Mouse (Mus musculus): ENCODE measurements around the gene Gm49380. TPM values are rescaled to one million over a fixed set of nuclear protein-coding genes. Genes with fewer than 3 reads are reported as not detected.

Gene Gm49380
- polyA plus RNA-seq, 1 experiment from 2014 or later = 0.11 TPM

- whole genome bisulfite sequencing = 95% methylated on average over 5 of the region's 5 CpGs
- H3K4me2 ChIP-seq (ENCODE audit: low read length) = no peak overlapping the region
- no peaks in the 10 kb centered on the region for H3K9me3 ChIP-seq (replicated peaks; ENCODE audit: control insufficient read depth, low read length)
- no peaks in the 10 kb centered on the region for H3K36me3 ChIP-seq (ENCODE audit: control insufficient read depth, insufficient read depth, low read length)
- DNase-seq (ENCODE audit: low spot score) = no peak
- no peak overlapping the region for H3K9ac ChIP-seq (ENCODE audit: low read length)
- H3K27me3 ChIP-seq (replicated peaks; ENCODE audit: control insufficient read depth, insufficient read depth, low read length) = no peaks in the 10 kb centered on the region
- H3K27ac ChIP-seq (ENCODE audit: low read depth, low read length) = no peak overlapping the region
- no peak overlapping the region for H3K4me3 ChIP-seq (ENCODE audit: low read depth, low read length)
- no peaks in the 10 kb centered on the region for H3K4me1 ChIP-seq (ENCODE audit: control insufficient read depth, insufficient read depth, low read length)
- ATAC-seq = no peak
Observed at GRCm38 (mm10) chr9:44033317-44033716, 80.0 kb downstream of the Gm49380 start.

GRCm38 (mm10) chr9:44031946-44032345, 81.4 kb downstream of the Gm49380 start:
- H3K9me3 ChIP-seq (replicated peaks; ENCODE audit: control insufficient read depth, low read length) = no peaks in the 10 kb centered on the region
- H3K4me3 ChIP-seq (ENCODE audit: low read depth, low read length) = no peak overlapping the region
- H3K36me3 ChIP-seq (ENCODE audit: control insufficient read depth, insufficient read depth, low read length) = no peaks in the 10 kb centered on the region
- WGBS = 85% methylated on average over 4 of the region's 4 CpGs
- no peak overlapping the region for H3K9ac ChIP-seq (ENCODE audit: low read length)
- no peak for DNase-seq (ENCODE audit: low spot score)
- H3K4me1 ChIP-seq (ENCODE audit: control insufficient read depth, insufficient read depth, low read length) = no peaks in the 10 kb centered on the region
- no peak for ATAC-seq
- H3K4me2 ChIP-seq (ENCODE audit: low read length) = no peak overlapping the region
- no peaks in the 10 kb centered on the region for H3K27me3 ChIP-seq (replicated peaks; ENCODE audit: control insufficient read depth, insufficient read depth, low read length)
- no peak overlapping the region for H3K27ac ChIP-seq (ENCODE audit: low read depth, low read length)

GRCm38 (mm10) chr9:44031079-44031478, 82.2 kb downstream of the Gm49380 start:
- Histone ChIP-seq H3K4me1 (ENCODE audit: control insufficient read depth, insufficient read depth, low read length) (no peaks in the 10 kb centered on the region), H3K9me3 (replicated peaks; ENCODE audit: control insufficient read depth, low read length) (no peaks in the 10 kb centered on the region), H3K27me3 (replicated peaks; ENCODE audit: control insufficient read depth, insufficient read depth, low read length) (no peaks in the 10 kb centered on the region), H3K36me3 (ENCODE audit: control insufficient read depth, insufficient read depth, low read length) (no peaks in the 10 kb centered on the region), H3K27ac (ENCODE audit: low read depth, low read length) (no peak overlapping the region), H3K4me2 (ENCODE audit: low read length) (no peak overlapping the region), H3K4me3 (ENCODE audit: low read depth, low read length) (no peak overlapping the region), H3K9ac (ENCODE audit: low read length) (no peak overlapping the region)
- ATAC-seq (no peak), DNase-seq (ENCODE audit: low spot score) (no peak)
- 89% methylated on average over 5 of the region's 5 CpGs for WGBS

GRCm38 (mm10) chr9:44030646-44031045, 82.7 kb downstream of the Gm49380 start:
- ATAC-seq (no peak), DNase-seq (ENCODE audit: low spot score) (no peak)
- Histone ChIP-seq H3K27ac (ENCODE audit: low read depth, low read length) (no peak overlapping the region), H3K4me3 (ENCODE audit: low read depth, low read length) (no peak overlapping the region), H3K9me3 (replicated peaks; ENCODE audit: control insufficient read depth, low read length) (no peaks in the 10 kb centered on the region), H3K36me3 (ENCODE audit: control insufficient read depth, insufficient read depth, low read length) (no peaks in the 10 kb centered on the region), H3K4me1 (ENCODE audit: control insufficient read depth, insufficient read depth, low read length) (no peaks in the 10 kb centered on the region), H3K27me3 (replicated peaks; ENCODE audit: control insufficient read depth, insufficient read depth, low read length) (no peaks in the 10 kb centered on the region), H3K4me2 (ENCODE audit: low read length) (no peak overlapping the region), H3K9ac (ENCODE audit: low read length) (no peak overlapping the region)
- 95% methylated on average over 4 of the region's 4 CpGs for WGBS

- ATAC-seq (no peak), DNase-seq (ENCODE audit: low spot score) (no peak)
Observed at GRCm38 (mm10) chr9:44029580-44030236, 83.6 kb downstream of the Gm49380 start.

GRCm38 (mm10) chr9:44024096-44024495, 89.2 kb downstream of the Gm49380 start:
- Histone ChIP-seq H3K36me3 (ENCODE audit: control insufficient read depth, insufficient read depth, low read length) (no peaks in the 10 kb centered on the region), H3K9ac (ENCODE audit: low read length) (no peak overlapping the region), H3K4me3 (ENCODE audit: low read depth, low read length) (no peak overlapping the region), H3K4me2 (ENCODE audit: low read length) (no peak overlapping the region), H3K4me1 (ENCODE audit: control insufficient read depth, insufficient read depth, low read length) (no peaks in the 10 kb centered on the region), H3K27ac (ENCODE audit: low read depth, low read length) (no peak overlapping the region), H3K27me3 (replicated peaks; ENCODE audit: control insufficient read depth, insufficient read depth, low read length) (no peaks in the 10 kb centered on the region), H3K9me3 (replicated peaks; ENCODE audit: control insufficient read depth, low read length) (no peaks in the 10 kb centered on the region)
- no peak for DNase-seq (ENCODE audit: low spot score)
- 71% methylated on average over 3 of the region's 3 CpGs for WGBS
- no peak for ATAC-seq

More at GRCm38 (mm10) chr9:44029580-44030236, 83.6 kb downstream of the Gm49380 start:
- no peaks in the 10 kb centered on the region for H3K4me1 ChIP-seq (ENCODE audit: control insufficient read depth, insufficient read depth, low read length)
- H3K9me3 ChIP-seq (replicated peaks; ENCODE audit: control insufficient read depth, low read length) = no peaks in the 10 kb centered on the region
- no peaks in the 10 kb centered on the region for H3K36me3 ChIP-seq (ENCODE audit: control insufficient read depth, insufficient read depth, low read length)
- no peaks in the 10 kb centered on the region for H3K27me3 ChIP-seq (replicated peaks; ENCODE audit: control insufficient read depth, insufficient read depth, low read length)
- 69% methylated on average over 5 of the region's 5 CpGs for WGBS
- no peak overlapping the region for H3K27ac ChIP-seq (ENCODE audit: low read depth, low read length)
- no peak overlapping the region for H3K4me3 ChIP-seq (ENCODE audit: low read depth, low read length)
- no peak overlapping the region for H3K4me2 ChIP-seq (ENCODE audit: low read length)
- no peak overlapping the region for H3K9ac ChIP-seq (ENCODE audit: low read length)

- Histone ChIP-seq H3K27me3 (replicated peaks; ENCODE audit: control insufficient read depth, insufficient read depth, low read length) (no peaks in the 10 kb centered on the region), H3K4me1 (ENCODE audit: control insufficient read depth, insufficient read depth, low read length) (no peaks in the 10 kb centered on the region), H3K4me3 (ENCODE audit: low read depth, low read length) (no peak overlapping the region), H3K4me2 (ENCODE audit: low read length) (no peak overlapping the region), H3K9me3 (replicated peaks; ENCODE audit: control insufficient read depth, low read length) (no peaks in the 10 kb centered on the region), H3K27ac (ENCODE audit: low read depth, low read length) (no peak overlapping the region), H3K36me3 (ENCODE audit: control insufficient read depth, insufficient read depth, low read length) (no peaks in the 10 kb centered on the region), H3K9ac (ENCODE audit: low read length) (no peak overlapping the region)
- no peak for ATAC-seq
- DNase-seq (ENCODE audit: low spot score) = no peak
- WGBS = 78% methylated on average over 8 of the region's 8 CpGs
Observed at GRCm38 (mm10) chr9:44022100-44022847, 91.0 kb downstream of the Gm49380 start.

GRCm38 (mm10) chr9:44020001-44020400, 93.3 kb downstream of the Gm49380 start:
- Histone ChIP-seq H3K4me2 (ENCODE audit: low read length) (no peak overlapping the region), H3K36me3 (ENCODE audit: control insufficient read depth, insufficient read depth, low read length) (no peaks in the 10 kb centered on the region), H3K4me3 (ENCODE audit: low read depth, low read length) (no peak overlapping the region), H3K4me1 (ENCODE audit: control insufficient read depth, insufficient read depth, low read length) (no peaks in the 10 kb centered on the region), H3K27ac (ENCODE audit: low read depth, low read length) (no peak overlapping the region), H3K27me3 (replicated peaks; ENCODE audit: control insufficient read depth, insufficient read depth, low read length) (no peaks in the 10 kb centered on the region), H3K9me3 (replicated peaks; ENCODE audit: control insufficient read depth, low read length) (no peaks in the 10 kb centered on the region), H3K9ac (ENCODE audit: low read length) (no peak overlapping the region)
- DNase-seq (ENCODE audit: low spot score) = no peak
- no peak for ATAC-seq
- whole genome bisulfite sequencing = 90% methylated on average over 7 of the region's 7 CpGs

GRCm38 (mm10) chr9:44017846-44018245, 95.5 kb downstream of the Gm49380 start:
- H3K27me3 ChIP-seq (replicated peaks; ENCODE audit: control insufficient read depth, insufficient read depth, low read length) = no peaks in the 10 kb centered on the region
- DNase-seq (ENCODE audit: low spot score) (no peak), ATAC-seq (no peak)
- H3K4me1 ChIP-seq (ENCODE audit: control insufficient read depth, insufficient read depth, low read length) = 0 out of 2 replicates have a peak, but pooled peaks cover 2% of the 10 kb centered on the region
- H3K4me2 ChIP-seq (ENCODE audit: low read length) = no peak overlapping the region
- H3K9me3 ChIP-seq (replicated peaks; ENCODE audit: control insufficient read depth, low read length) = no peaks in the 10 kb centered on the region
- 82% methylated on average over 5 of the region's 5 CpGs for WGBS
- H3K27ac ChIP-seq (ENCODE audit: low read depth, low read length) = no peak overlapping the region
- no peak overlapping the region for H3K4me3 ChIP-seq (ENCODE audit: low read depth, low read length)
- no peaks in the 10 kb centered on the region for H3K36me3 ChIP-seq (ENCODE audit: control insufficient read depth, insufficient read depth, low read length)
- H3K9ac ChIP-seq (ENCODE audit: low read length) = no peak overlapping the region
